8 mouse cellular contexts compared by ENCODE assay signal in the genomic region with DNA sequence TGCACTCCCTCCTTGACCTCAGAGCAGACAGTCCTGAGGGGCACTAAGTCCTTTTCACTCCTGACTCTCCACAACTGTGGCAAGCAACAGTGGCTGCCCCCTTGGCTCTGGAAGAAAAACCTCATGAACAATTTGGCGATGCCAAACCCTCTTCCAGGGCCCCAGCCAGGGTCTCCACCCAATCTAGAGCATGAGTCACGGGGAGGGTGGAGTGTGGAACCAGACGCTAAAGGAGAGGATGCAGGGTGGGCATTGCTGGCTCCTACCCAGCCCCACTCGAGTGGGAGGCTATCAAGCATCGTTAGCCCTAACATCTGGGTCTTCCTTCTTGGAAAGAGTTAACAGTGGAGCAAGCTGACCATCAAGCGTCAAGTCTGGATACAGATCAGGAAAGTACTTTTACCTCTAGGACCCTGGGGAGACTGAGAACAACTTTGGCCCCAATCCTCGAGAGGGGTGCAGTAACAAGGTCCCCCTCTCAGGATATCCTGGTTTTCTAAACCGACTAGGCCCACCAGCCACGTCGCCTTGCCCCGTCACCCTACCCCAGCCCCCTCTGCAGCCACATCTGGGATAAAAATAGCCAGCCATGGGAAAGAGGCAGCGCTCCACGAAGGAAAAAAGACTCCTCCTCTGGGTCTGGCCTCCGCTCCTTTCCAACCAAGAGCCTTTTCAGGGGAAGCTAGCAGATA. TPM values are rescaled to one million over a fixed set of nuclear protein-coding genes. Genes with fewer than 3 reads are reported as not detected.
DNase-seq lines count a peak whose midpoint lies in the region; ATAC-seq and TF ChIP-seq lines count a peak whose summit lies in the region.

No protein-coding gene starts in this region.

- no peaks in the 10 kb centered on the region for H3K36me3 ChIP-seq in liver, adult 2 months (ENCODE audit: control insufficient read depth, insufficient read depth, low read length)
- peaks cover 10% of the 10 kb centered on the region for H3K36me3 ChIP-seq in hindbrain, embryonic 16.5 days (ENCODE audit: control insufficient read depth, insufficient read depth, low read length)
- peaks cover 6% of the 10 kb centered on the region for H3K36me3 ChIP-seq in lung, embryonic 16.5 days (ENCODE audit: control insufficient read depth, insufficient read depth, low read length)

- ATAC-seq in hindbrain, embryonic 16.5 days, result no peak
- ATAC-seq in lung, embryonic 16.5 days (ENCODE audit: low read depth), result peak; percentile 1; the same call in 1 of the 2 replicates

- no peak overlapping the region; the same call in none of the 2 replicates for H3K9ac ChIP-seq in liver, adult 2 months (ENCODE audit: low read depth, low read length)
- H3K9ac ChIP-seq in hindbrain, embryonic 16.5 days (ENCODE audit: low read depth, low read length), result peak overlapping the region; percentile 94
- H3K9ac ChIP-seq in lung, embryonic 16.5 days (ENCODE audit: low read length), result peak overlapping the region; percentile 95

- peaks cover 5% of the 10 kb centered on the region; the same call in 1 of the 2 replicates for H3K27me3 ChIP-seq in liver, adult 2 months (ENCODE audit: control insufficient read depth, insufficient read depth, low read length)
- H3K27me3 ChIP-seq in hindbrain, embryonic 16.5 days (replicated peaks; ENCODE audit: control insufficient read depth, insufficient read depth, low read length), result no peaks in the 10 kb centered on the region
- H3K27me3 ChIP-seq in lung, embryonic 16.5 days (ENCODE audit: control insufficient read depth, insufficient read depth, low read depth, low read length), result no peaks in the 10 kb centered on the region

- no peaks in the 10 kb centered on the region for H3K79me2 ChIP-seq in liver, adult 2 months (ENCODE audit: control insufficient read depth, insufficient read depth, low read length)

- no peak overlapping the region; the same call in 1 of the 2 replicates for H3K27ac ChIP-seq in liver, adult 2 months (replicated peaks; ENCODE audit: insufficient read depth, low read depth, low read length)
- peak overlapping the region; percentile 92 for H3K27ac ChIP-seq in hindbrain, embryonic 16.5 days (ENCODE audit: low read depth, low read length)
- peak overlapping the region; percentile 98 for H3K27ac ChIP-seq in lung, embryonic 16.5 days (ENCODE audit: low read length)

- 48% methylated on average over 14 of the region's 14 CpGs for WGBS in liver, adult 2 months
- WGBS in hindbrain, embryonic 16.5 days, result 5% methylated on average over 14 of the region's 14 CpGs
- 3% methylated on average over 14 of the region's 14 CpGs for WGBS in lung, embryonic 16.5 days

- TF ChIP-seq POLR2A in liver, adult 2 months (IDR thresholded peaks at IDR 0.05; ENCODE audit: extremely low read depth, insufficient read depth, low read length), result no peak

- H3K4me1 ChIP-seq in liver, adult 2 months (ENCODE audit: control insufficient read depth, insufficient read depth, low read length), result no peaks in the 10 kb centered on the region; the same call in 1 of the 2 replicates
- H3K4me1 ChIP-seq in hindbrain, embryonic 16.5 days (ENCODE audit: control insufficient read depth, insufficient read depth, low read depth, low read length), result peaks cover 47% of the 10 kb centered on the region
- peaks cover 29% of the 10 kb centered on the region for H3K4me1 ChIP-seq in lung, embryonic 16.5 days (replicated peaks; ENCODE audit: control insufficient read depth, insufficient read depth, low read length)

- no peaks in the 10 kb centered on the region for H3K9me3 ChIP-seq in hindbrain, embryonic 16.5 days (ENCODE audit: control insufficient read depth, low read length)
- H3K9me3 ChIP-seq in lung, embryonic 16.5 days (ENCODE audit: control insufficient read depth, low read length), result no peaks in the 10 kb centered on the region

- no peak for DNase-seq in liver, adult 2 months (ENCODE audit: extremely low read depth, low read depth, low spot score)
- no peak for DNase-seq in liver
- peak; percentile 24 to 38 for DNase-seq in adrenal gland, postnatal 36 days
- peak; percentile 43 for DNase-seq in gastrocnemius, postnatal 10 days
- DNase-seq in testis, postnatal 14 days (ENCODE audit: low spot score), result peak; percentile 40
- no peak for DNase-seq in layer of hippocampus, adult 11-12 months (ENCODE audit: low spot score)

- peak overlapping the region; percentile 79 for H3K4me3 ChIP-seq in liver, adult 2 months (ENCODE audit: insufficient read depth, low read depth, low read length)
- H3K4me3 ChIP-seq in hindbrain, embryonic 16.5 days (ENCODE audit: low read length), result peak overlapping the region; percentile 87
- peak overlapping the region; percentile 93 for H3K4me3 ChIP-seq in lung, embryonic 16.5 days (ENCODE audit: low read length)

- TF ChIP-seq CTCF in liver, adult 2 months (IDR thresholded peaks at IDR 0.05; ENCODE audit: low read depth, low read length), result no peak

- H3K4me2 ChIP-seq in hindbrain, embryonic 16.5 days (ENCODE audit: low read length), result peak overlapping the region; percentile 96
- peak overlapping the region; percentile 90 for H3K4me2 ChIP-seq in lung, embryonic 16.5 days (ENCODE audit: low read depth, low read length)

RNA-seq across cellular contexts. Expression of gene Atp8b2, which starts 1.1 kb away (rescaled TPM):
- total RNA-seq in liver, adult 2 months (2014; rRNA removed), result 2.3 and 2.6 TPM in 2 replicates
- 2.2 and 4.0 TPM in 2 replicates for polyA plus RNA-seq in liver, adult 2 months (2012; rRNA removed)
- total RNA-seq in adrenal gland, postnatal 36 days (2021), result 10 to 100 TPM; 31.3 to 49.4 TPM
- 10 to 100 TPM; 32.8 to 43.5 TPM for total RNA-seq in gastrocnemius, postnatal 10 days (2021)
- 15.1 and 15.5 TPM in 2 replicates for polyA plus RNA-seq in hindbrain, embryonic 16.5 days (2015; fragmentation: Nextera tagmentation; extraction: Ambion mirVana)
- polyA plus RNA-seq in lung, embryonic 16.5 days (2015; fragmentation: Nextera tagmentation; extraction: Ambion mirVana), result 14.8 and 16.5 TPM in 2 replicates

RNA-seq across cellular contexts. Expression of gene Hax1, which starts 36.4 kb away (rescaled TPM):
- total RNA-seq in liver, adult 2 months (2014; rRNA removed), result 82.1 and 86.1 TPM in 2 replicates
- polyA plus RNA-seq in liver, adult 2 months (2012; rRNA removed), result 68.6 and 70.2 TPM in 2 replicates
- total RNA-seq in adrenal gland, postnatal 36 days (2021), result 100 to 1,000 TPM; 159 to 161 TPM
- 10 to 100 TPM; 49.3 to 52.8 TPM for total RNA-seq in gastrocnemius, postnatal 10 days (2021)
- polyA plus RNA-seq in hindbrain, embryonic 16.5 days (2015; fragmentation: Nextera tagmentation; extraction: Ambion mirVana), result 114 TPM in 2 replicates
- 152 and 155 TPM in 2 replicates for polyA plus RNA-seq in lung, embryonic 16.5 days (2015; fragmentation: Nextera tagmentation; extraction: Ambion mirVana)

RNA-seq across cellular contexts. Expression of gene Il6ra, which starts 49.2 kb away (rescaled TPM):
- total RNA-seq in liver, adult 2 months (2014; rRNA removed), result 15.4 and 19.7 TPM in 2 replicates
- polyA plus RNA-seq in liver, adult 2 months (2012; rRNA removed), result 10.1 and 10.5 TPM in 2 replicates
- 10 to 100 TPM in 1 of 2 experiments, 1 to 10 TPM in 1; 7.4 to 12.9 TPM for total RNA-seq in adrenal gland, postnatal 36 days (2021)
- total RNA-seq in gastrocnemius, postnatal 10 days (2021), result 1 to 10 TPM; 2.4 to 3.1 TPM
- 1.1 and 1.2 TPM in 2 replicates for polyA plus RNA-seq in hindbrain, embryonic 16.5 days (2015; fragmentation: Nextera tagmentation; extraction: Ambion mirVana)
- polyA plus RNA-seq in lung, embryonic 16.5 days (2015; fragmentation: Nextera tagmentation; extraction: Ambion mirVana), result 5.2 and 5.6 TPM in 2 replicates

Comparison
In these comparisons a context has a peak if more than half of its experiments do, and no peak if none do; other contexts are left out.
1. DNase-seq: peak in adrenal gland, postnatal 36 days (2 of 2), gastrocnemius, postnatal 10 days (single experiment) and testis, postnatal 14 days (single experiment); none in liver, adult 2 months (single experiment), liver (single experiment) and layer of hippocampus, adult 11-12 months (single experiment).
2. Peak in every context shown above with its lines, with median percentiles within 50 percentile points of each other: H3K4me3 ChIP-seq.